In the genomic region with DNA sequence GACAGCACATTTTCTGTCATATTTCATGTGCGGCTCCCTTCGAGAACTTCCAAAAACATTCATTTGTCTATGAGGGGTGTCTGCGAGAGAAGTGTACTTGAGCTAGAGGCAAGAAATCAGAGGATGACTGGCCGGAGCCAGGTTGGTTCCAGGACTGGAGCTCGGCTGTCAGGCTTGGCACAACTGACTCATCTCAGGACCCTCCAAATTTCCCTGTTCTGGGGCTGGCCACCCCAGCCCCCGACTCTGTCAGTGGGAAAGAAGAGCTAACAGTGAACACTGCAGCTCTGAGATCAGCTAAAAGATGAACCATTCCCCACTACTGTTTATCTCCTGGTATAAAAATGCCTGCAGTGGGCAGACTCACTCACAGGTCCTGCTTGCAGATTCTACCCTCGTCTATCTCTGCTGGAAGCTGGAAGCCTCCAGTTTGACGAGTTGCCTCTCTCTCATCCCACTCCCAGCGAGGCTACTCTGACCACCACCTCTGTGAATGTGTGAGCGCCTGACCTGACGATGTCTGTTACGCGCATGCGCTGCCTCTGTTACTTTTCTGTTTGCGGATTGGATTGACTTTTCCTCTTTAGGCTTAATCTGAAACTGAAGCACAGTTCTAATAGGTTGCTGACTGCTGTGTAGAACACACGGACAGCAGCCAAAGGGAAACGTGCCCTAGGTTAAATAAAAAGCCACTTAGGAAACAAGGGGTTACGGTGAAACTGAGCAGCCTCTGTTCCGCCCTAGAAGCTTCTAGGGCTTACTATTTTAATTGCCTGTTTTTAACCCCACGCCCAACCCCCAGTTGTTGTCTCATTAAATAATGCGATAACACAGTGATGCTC, we compare ENCODE assay signal across 9 mouse cellular contexts. TPM values are rescaled to one million over a fixed set of nuclear protein-coding genes. Genes with fewer than 3 reads are reported as not detected.
A peak's percentile ranks its signal among the peaks of the same experiment; 100 is the strongest.
DNase-seq lines count a peak whose midpoint lies in the region; ATAC-seq lines count a peak whose summit lies in the region.
"Had no signal": no experiment of that assay in that cellular context is flagged by ENCODE, and none has a peak within 500 bp of the region (broad histone marks: within the 10 kb centered on the region; RNA-seq: fewer than 3 reads in every experiment).

No protein-coding gene starts in this region.

- peak overlapping the region; percentile 3 to 23 for H3K4me3 ChIP-seq in heart, embryonic 14.5 days (ENCODE audit: control insufficient read depth in 1 of 2, insufficient read depth in 1 of 2, low read depth in 1 of 2, low read length in 2 of 2)
- H3K4me3 ChIP-seq in forebrain, embryonic 14.5 days (ENCODE audit: low read depth, low read length): peak overlapping the region; percentile 24
- H3K4me3 ChIP-seq in limb, embryonic 13.5 days: peak overlapping the region; percentile 15

- DNase-seq in heart, adult 9 months (ENCODE audit: low spot score in 2 of 2): no peak
- DNase-seq in Muller cell, postnatal 12 days (ENCODE audit: inconsistent ontology term): peak; percentile 79
- DNase-seq in forebrain, embryonic 14.5 days (ENCODE audit: low spot score): peak; percentile 75
- DNase-seq in neural tube, embryonic 10.5 days (ENCODE audit: extremely low spot score, low spot score): peak; percentile 59
- DNase-seq in gastrocnemius, postnatal 4 days (ENCODE audit: low spot score in 2 of 2): no peak

- no peaks in the 10 kb centered on the region for H3K36me3 ChIP-seq in heart, embryonic 14.5 days (ENCODE audit: control insufficient read depth, insufficient read depth, low read length)
- H3K36me3 ChIP-seq in forebrain, embryonic 14.5 days (ENCODE audit: control insufficient read depth, insufficient read depth, low read length): no peaks in the 10 kb centered on the region
- no peaks in the 10 kb centered on the region for H3K36me3 ChIP-seq in limb, embryonic 13.5 days
- H3K36me3 ChIP-seq: G1E had no signal

- peaks cover 2 to 9% of the 10 kb centered on the region in 2 experiments; a peak in 2 of 4 replicates for H3K4me1 ChIP-seq in heart, embryonic 14.5 days (ENCODE audit: control insufficient read depth in 2 of 2, insufficient read depth in 2 of 2, low read length in 2 of 2)
- peaks cover 12% of the 10 kb centered on the region for H3K4me1 ChIP-seq in forebrain, embryonic 14.5 days (ENCODE audit: control insufficient read depth, insufficient read depth, low read length)
- peaks cover 18% of the 10 kb centered on the region for H3K4me1 ChIP-seq in limb, embryonic 13.5 days

- ATAC-seq in heart, embryonic 14.5 days (ENCODE audit: insufficient number of reproducible peaks, insufficient read depth, low FRiP score, low read depth): no peak
- peak; percentile 65 for ATAC-seq in forebrain, embryonic 14.5 days
- ATAC-seq in limb, embryonic 13.5 days (ENCODE audit: low FRiP score, low read depth): no peak
- no peak for ATAC-seq in cerebellum, adult (ENCODE audit: insufficient number of reproducible peaks, low FRiP score, low TSS enrichment)

- no peaks in the 10 kb centered on the region for H3K27me3 ChIP-seq in heart, embryonic 14.5 days (ENCODE audit: control insufficient read depth, insufficient read depth, low read length)
- H3K27me3 ChIP-seq in forebrain, embryonic 14.5 days (replicated peaks; ENCODE audit: control insufficient read depth, insufficient read depth, low read length): no peaks in the 10 kb centered on the region
- no peaks in the 10 kb centered on the region for H3K27me3 ChIP-seq in limb, embryonic 13.5 days

- 28% methylated on average over 21 of the region's 21 CpGs for WGBS in heart, embryonic 14.5 days
- 6% methylated on average over 21 of the region's 21 CpGs for WGBS in forebrain, embryonic 14.5 days
- WGBS in limb, embryonic 13.5 days: 35% methylated on average over 21 of the region's 21 CpGs

- peak overlapping the region; percentile 66 for H3K4me2 ChIP-seq in heart, embryonic 14.5 days (ENCODE audit: low read length)
- H3K4me2 ChIP-seq in forebrain, embryonic 14.5 days (ENCODE audit: low read length): peak overlapping the region; percentile 58
- peak overlapping the region; percentile 52 for H3K4me2 ChIP-seq in limb, embryonic 13.5 days (replicated peaks)

- H3K9ac ChIP-seq in heart, embryonic 14.5 days (ENCODE audit: low read length): peak overlapping the region; percentile 43; the same call in 1 of the 2 replicates
- peak overlapping the region; percentile 46 for H3K9ac ChIP-seq in forebrain, embryonic 14.5 days (ENCODE audit: low read length)
- H3K9ac ChIP-seq in limb, embryonic 13.5 days: peak overlapping the region; percentile 25; the same call in 1 of the 2 replicates

- no peak overlapping the region for H3K27ac ChIP-seq in heart, embryonic 14.5 days (replicated peaks in 1 of 2; ENCODE audit: control insufficient read depth in 1 of 2, insufficient read depth in 1 of 2, low read depth in 2 of 2, low read length in 2 of 2)
- peak overlapping the region; percentile 33; the same call in 1 of the 2 replicates for H3K27ac ChIP-seq in forebrain, embryonic 14.5 days (ENCODE audit: low read depth, low read length)
- peak overlapping the region; percentile 28; the same call in 1 of the 2 replicates for H3K27ac ChIP-seq in limb, embryonic 13.5 days

- H3K9me3 ChIP-seq in heart, embryonic 14.5 days (ENCODE audit: control insufficient read depth, low read length): no peaks in the 10 kb centered on the region
- H3K9me3 ChIP-seq in forebrain, embryonic 14.5 days (replicated peaks; ENCODE audit: control insufficient read depth, low read length): no peaks in the 10 kb centered on the region
- H3K9me3 ChIP-seq in limb, embryonic 13.5 days: no peaks in the 10 kb centered on the region
- H3K9me3 ChIP-seq: G1E had no signal

RNA-seq across cellular contexts. Expression of a gene that starts 19.8 kb away (rescaled TPM):
- 17.3 and 17.7 TPM in 2 replicates for polyA plus RNA-seq in heart, embryonic 14.5 days (2014; fragmentation: Nextera tagmentation; extraction: Ambion mirVana)
- 12.9 and 13.6 TPM in 2 replicates for polyA plus RNA-seq in forebrain, embryonic 14.5 days (2014; fragmentation: Nextera tagmentation; extraction: Ambion mirVana)
- polyA plus RNA-seq in limb, embryonic 13.5 days (2015; fragmentation: Nextera tagmentation; extraction: Ambion mirVana): 98.7 and 103 TPM in 2 replicates
- 10 to 100 TPM; 16.3 to 18.6 TPM for total RNA-seq in gastrocnemius, postnatal 4 days (2021)

Comparison
In these comparisons a context has a peak if more than half of its experiments do, and no peak if none do; other contexts are left out.
1. H3K27ac ChIP-seq: peak in forebrain, embryonic 14.5 days (single experiment) and limb, embryonic 13.5 days (single experiment); none in heart, embryonic 14.5 days (0 of 2).
2. DNase-seq: peak in Muller cell, postnatal 12 days (single experiment), forebrain, embryonic 14.5 days (single experiment) and neural tube, embryonic 10.5 days (single experiment); none in heart, adult 9 months (0 of 2) and gastrocnemius, postnatal 4 days (0 of 2).
3. Peak in every context shown above with its lines, with median percentiles within 50 percentile points of each other: H3K4me2 ChIP-seq, H3K4me3 ChIP-seq and H3K9ac ChIP-seq.